Mouse (Mus musculus) limb, embryonic 14.5 days (tissue): Measurements from ENCODE around the gene Socs3. TPM values are rescaled to one million over a fixed set of nuclear protein-coding genes. Genes with fewer than 3 reads are reported as not detected.

Source experiments
- ATAC-seq: fragments of 200-750 bp; cut with Nextera tagmentation; 2 replicates; pipeline ENCODE4 v1.8.0; 2017; ENCODE audit warnings: low read depth, moderate number of reproducible peaks, moderate TSS enrichment; ENCODE audit not compliant: low FRiP score
- DNase-seq: peaks from one replicate; pipeline ENCODE4 v3.0.0-alpha.2; 2015; ENCODE audit warnings: low spot score
- H3K27ac ChIP-seq: fragments of 300-500 bp; sonication (generic); replicated peaks from 2 replicates; pipeline ENCODE4 v1.5.1; 2014; ENCODE audit warnings: low read depth, mild to moderate bottlenecking, low read length, moderate library complexity, mixed read lengths
- H3K27me3 ChIP-seq: fragments of 300-500 bp; sonication (generic); 2 replicates; pipeline ENCODE4 v1.6.1; 2014; ENCODE audit warnings: low read length, mixed read lengths; ENCODE audit not compliant: control insufficient read depth, insufficient read depth
- H3K36me3 ChIP-seq: fragments of 300-500 bp; sonication (generic); 2 replicates; pipeline ENCODE4 v1.6.1; 2014; ENCODE audit warnings: mild to moderate bottlenecking, low read length, moderate library complexity, mixed read lengths; ENCODE audit not compliant: control insufficient read depth, insufficient read depth
- H3K4me1 ChIP-seq: fragments of 300-500 bp; sonication (generic); 2 replicates; pipeline ENCODE4 v1.6.1; 2014; ENCODE audit warnings: antibody characterized with exemption, low read length, mixed read lengths; ENCODE audit not compliant: control insufficient read depth, insufficient read depth
- H3K4me2 ChIP-seq: fragments of 300-500 bp; sonication (generic); replicated peaks from 2 replicates; pipeline ENCODE4 v1.6.1; 2014; ENCODE audit warnings: low read depth, mild to moderate bottlenecking, low read length, moderate library complexity; ENCODE audit not compliant: severe bottlenecking
- H3K4me3 ChIP-seq: fragments of 300-500 bp; sonication (generic); replicated peaks from 2 replicates; pipeline ENCODE4 v1.5.1; 2014; ENCODE audit warnings: low read length
- H3K9ac ChIP-seq: fragments of 300-500 bp; sonication (generic); 2 replicates; pipeline ENCODE4 v1.6.1; 2014; ENCODE audit warnings: mild to moderate bottlenecking, low read depth, low read length, moderate library complexity; ENCODE audit not compliant: severe bottlenecking
- H3K9me3 ChIP-seq: fragments of 300-500 bp; sonication (generic); 2 replicates; pipeline ENCODE4 v1.6.1; 2016; ENCODE audit warnings: low read length; ENCODE audit not compliant: control insufficient read depth
- POLR2A ChIP-seq: fragments of 200-500 bp; IDR thresholded peaks from 2 replicates; pipeline ENCODE4 v1.8.0; 2012; ENCODE audit warnings: inconsistent platforms, mild to moderate bottlenecking, moderate library complexity, borderline replicate concordance; ENCODE audit not compliant: insufficient read depth, insufficient read length; ENCODE audit errors: extremely low read depth
- WGBS: fragments of 180-500 bp; shearing (Covaris S2); extraction: QIAGEN DNeasy Blood & Tissue Kit; methylation state at CpG from one replicate; pipeline ENCODE4 v1.1.7; 2014; 5-methylcytosine and 5-hydroxymethylcytosine counted together
- polyA plus RNA-seq, 2 experiments: library from polyadenylated mRNA; depleted of rRNA in 1 of 2; stranded (reverse) in 1 of 2; unstranded in 1 of 2; fragments of >200 nt; fragmentation: Nextera tagmentation in 1 of 2; extraction: Ambion mirVana in 1 of 2; gene quantifications; 2 replicates each; pipeline versions ENCODE4 v1.2.1 to v1.2.3; 2012 to 2014

The Socs3 gene
- polyA plus RNA-seq, 2 experiments = 6.4 to 18.4 TPM

DNA sequence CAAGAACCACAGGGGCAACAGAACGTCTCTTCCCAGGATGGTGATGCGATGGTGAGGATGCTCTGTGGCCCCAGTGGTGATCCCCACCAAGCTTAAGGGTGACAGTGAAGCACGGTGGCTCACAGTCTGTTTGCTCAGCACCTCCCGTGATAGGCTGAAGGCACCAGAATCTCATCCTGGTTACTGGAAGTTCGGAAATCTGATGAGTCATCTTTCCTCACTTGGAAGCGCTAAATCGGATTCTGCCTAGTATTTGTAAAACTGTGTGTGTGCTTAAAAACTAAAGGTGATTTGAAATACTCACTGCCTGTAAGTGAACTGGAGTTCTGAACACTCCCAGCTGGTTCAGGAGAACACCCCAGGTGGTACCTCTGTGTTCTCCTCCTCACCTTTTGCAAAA is 13.9 kb upstream of the Socs3 start:
- DNase-seq = no peak
- Histone ChIP-seq H3K4me1 (peaks cover 11% of the 10 kb centered on the region), H3K36me3 (no peaks in the 10 kb centered on the region), H3K4me3 (no peak overlapping the region), H3K9me3 (no peaks in the 10 kb centered on the region), H3K4me2 (no peak overlapping the region), H3K9ac (no peak overlapping the region), H3K27me3 (no peaks in the 10 kb centered on the region), H3K27ac (no peak overlapping the region)
- no peak for ATAC-seq
- TF ChIP-seq POLR2A = no peak
- 66% methylated on average over 7 of the region's 7 CpGs for WGBS

DNA sequence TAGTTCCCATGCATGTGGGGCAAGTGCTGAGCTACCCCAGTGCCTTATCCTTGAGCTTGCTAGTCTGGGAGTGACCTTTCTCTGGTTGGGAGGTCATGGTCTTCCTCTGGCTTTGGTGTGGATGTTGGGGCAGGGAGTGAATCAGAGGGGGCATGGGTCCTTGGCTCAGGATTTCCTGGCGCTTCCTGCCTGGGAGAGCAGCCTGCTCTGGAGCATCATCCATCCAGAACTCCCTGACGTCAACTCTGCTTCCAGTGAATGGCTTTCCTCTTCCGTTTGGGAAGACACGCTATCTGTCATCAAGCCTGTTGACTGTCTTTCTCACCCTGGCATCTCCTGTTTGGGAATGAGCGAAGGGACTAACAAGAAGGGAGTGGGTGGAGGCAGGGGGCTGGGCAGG is 12.6 kb upstream of the Socs3 start:
- Histone ChIP-seq H3K27me3 (no peaks in the 10 kb centered on the region), H3K4me1 (peaks cover 2% of the 10 kb centered on the region), H3K36me3 (no peaks in the 10 kb centered on the region), H3K4me3 (no peak overlapping the region), H3K9ac (no peak overlapping the region), H3K27ac (no peak overlapping the region), H3K4me2 (no peak overlapping the region), H3K9me3 (no peaks in the 10 kb centered on the region)
- TF ChIP-seq POLR2A = no peak
- no peak for ATAC-seq
- DNase-seq = no peak
- WGBS = 62% methylated on average over 5 of the region's 5 CpGs

DNA sequence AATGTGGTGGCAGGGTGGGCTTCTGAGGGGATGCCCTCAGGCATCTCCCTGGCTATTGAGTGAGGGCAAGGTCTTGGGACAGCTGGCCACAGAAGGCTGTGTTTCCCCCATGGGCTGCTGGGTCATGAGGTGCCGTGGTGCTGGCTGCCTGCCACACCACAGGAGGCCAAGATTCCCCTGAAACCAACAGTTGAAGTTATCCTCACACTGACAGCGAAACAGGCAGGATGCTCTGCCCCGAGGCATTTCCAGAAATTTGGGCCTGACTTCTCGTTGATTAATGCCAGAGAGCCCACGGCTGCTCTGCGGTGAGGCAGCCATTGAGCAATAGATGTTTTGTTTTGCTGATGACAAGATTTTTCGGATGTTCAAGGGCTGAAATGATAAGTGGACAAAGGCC is 9.5 kb upstream of the Socs3 start:
- no peak for DNase-seq
- ATAC-seq = no peak
- H3K4me1 ChIP-seq = peaks cover 21% of the 10 kb centered on the region
- H3K36me3 ChIP-seq = no peaks in the 10 kb centered on the region
- no peaks in the 10 kb centered on the region for H3K9me3 ChIP-seq
- no peaks in the 10 kb centered on the region for H3K27me3 ChIP-seq
- H3K9ac ChIP-seq = no peak overlapping the region
- H3K4me2 ChIP-seq = no peak overlapping the region
- WGBS = 67% methylated on average over 7 of the region's 7 CpGs
- TF ChIP-seq POLR2A = no peak
- no peak overlapping the region for H3K4me3 ChIP-seq
- no peak overlapping the region for H3K27ac ChIP-seq

DNA sequence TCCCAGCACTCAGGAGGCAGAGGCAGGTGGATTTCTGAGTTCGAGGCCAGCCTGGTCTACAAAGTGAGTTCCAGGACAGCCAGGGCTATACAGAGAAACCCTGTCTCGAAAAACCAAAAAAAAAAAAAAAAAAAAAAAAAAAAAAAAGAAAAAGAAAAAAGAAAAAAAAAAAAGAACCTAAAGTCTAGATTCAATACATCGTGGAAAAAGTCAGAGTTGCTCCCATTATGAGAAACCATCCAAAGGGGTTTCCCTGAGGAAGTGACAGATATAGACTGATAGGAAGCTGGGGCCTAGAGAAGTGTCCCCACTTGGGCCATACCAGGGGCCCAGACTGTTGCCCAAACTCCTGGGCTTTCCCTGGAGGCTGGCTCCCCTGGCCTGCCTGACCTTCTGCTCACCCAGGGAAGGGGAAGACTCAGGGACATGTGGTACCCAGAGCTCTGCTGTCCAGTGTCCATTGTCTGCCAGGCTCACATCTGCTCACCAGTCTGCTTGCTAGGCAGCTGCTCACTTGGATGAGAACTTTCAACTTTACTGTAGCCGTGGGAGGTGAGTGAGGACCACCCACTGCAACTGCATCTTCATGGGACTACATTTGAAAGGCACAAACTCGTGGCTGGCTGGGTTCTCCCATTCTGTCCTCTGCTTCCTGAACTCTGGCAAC is 8.0 kb upstream of the Socs3 start:
- no peak for TF ChIP-seq POLR2A
- Histone ChIP-seq H3K36me3 (no peaks in the 10 kb centered on the region), H3K9me3 (no peaks in the 10 kb centered on the region), H3K4me3 (no peak overlapping the region), H3K9ac (no peak overlapping the region), H3K27me3 (no peaks in the 10 kb centered on the region), H3K27ac (no peak overlapping the region), H3K4me1 (peaks cover 21% of the 10 kb centered on the region), H3K4me2 (no peak overlapping the region)
- DNase-seq (no peak), ATAC-seq (no peak)
- 54% methylated on average over 4 of the region's 5 CpGs for WGBS

DNA sequence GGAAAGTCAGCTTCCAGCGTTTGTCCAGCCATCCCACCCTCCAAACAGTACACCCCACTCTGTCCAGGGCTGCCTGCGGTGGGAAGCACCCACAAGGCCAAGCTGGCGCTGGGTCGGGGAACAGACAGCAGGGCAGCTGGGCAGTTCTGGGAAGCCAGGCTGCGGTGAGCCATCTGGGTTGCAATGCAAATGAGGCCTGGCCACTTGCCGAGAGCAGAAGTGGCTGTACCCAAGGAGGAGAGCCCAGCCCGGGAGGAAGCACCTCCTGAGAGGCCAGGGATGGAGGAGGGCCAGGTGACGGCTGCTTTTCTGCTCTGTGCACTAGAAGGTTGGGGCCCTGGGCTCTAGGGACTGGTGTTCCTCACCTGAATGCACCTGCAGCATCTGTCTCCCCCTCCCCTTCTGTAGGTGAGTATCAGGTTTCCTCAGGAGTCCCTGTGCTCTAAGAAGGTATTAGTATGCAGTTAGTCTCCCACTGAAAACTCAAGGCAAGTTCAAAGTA is 6.3 kb upstream of the Socs3 start:
- WGBS = 7% methylated on average over 8 of the region's 8 CpGs
- no peaks in the 10 kb centered on the region for H3K36me3 ChIP-seq
- peak overlapping the region; percentile 38 for H3K9ac ChIP-seq
- DNase-seq (no peak), ATAC-seq (no peak)
- H3K4me1 ChIP-seq = peaks cover 21% of the 10 kb centered on the region
- TF ChIP-seq POLR2A = no peak
- H3K27me3 ChIP-seq = no peaks in the 10 kb centered on the region
- no peak overlapping the region for H3K4me2 ChIP-seq
- peak overlapping the region; percentile 48; the same call in 1 of the 2 replicates for H3K27ac ChIP-seq
- no peaks in the 10 kb centered on the region for H3K9me3 ChIP-seq
- no peak overlapping the region for H3K4me3 ChIP-seq
